Mouse (Mus musculus) hindbrain, embryonic 11.5 days (tissue): Measurements from ENCODE around the gene Prkg2. TPM values are rescaled to one million over a fixed set of nuclear protein-coding genes. Genes with fewer than 3 reads are reported as not detected.

ENCODE experiments used
- ATAC-seq: fragments of 200-750 bp; cut with Nextera tagmentation; 2 replicates; pipeline ENCODE4 v1.8.0; 2017; ENCODE audit warnings: mild to moderate bottlenecking, moderate TSS enrichment, moderate library complexity; ENCODE audit not compliant: low FRiP score
- DNase-seq: peaks from one replicate; pipeline ENCODE4 v3.0.0-alpha.2; 2015; ENCODE audit warnings: low spot score
- H3K27ac ChIP-seq: fragments of 300-500 bp; sonication (generic); 2 replicates; pipeline ENCODE4 v1.5.1; 2014; ENCODE audit warnings: mild to moderate bottlenecking, low read depth, low read length
- H3K27me3 ChIP-seq: fragments of 300-500 bp; sonication (generic); 2 replicates; pipeline ENCODE4 v1.6.1; 2014; ENCODE audit warnings: mild to moderate bottlenecking, low read length, moderate library complexity, mixed read lengths; ENCODE audit not compliant: control insufficient read depth, insufficient read depth
- H3K36me3 ChIP-seq: fragments of 300-500 bp; sonication (generic); 2 replicates; pipeline ENCODE4 v1.6.1; 2014; ENCODE audit warnings: mild to moderate bottlenecking, low read length, moderate library complexity, mixed read lengths; ENCODE audit not compliant: control insufficient read depth, insufficient read depth
- H3K4me1 ChIP-seq: fragments of 300-500 bp; sonication (generic); replicated peaks from 2 replicates; pipeline ENCODE4 v1.6.1; 2014; ENCODE audit warnings: low read length, mixed read lengths; ENCODE audit not compliant: control insufficient read depth, insufficient read depth
- H3K4me2 ChIP-seq: fragments of 300-500 bp; sonication (generic); replicated peaks from 2 replicates; pipeline ENCODE4 v1.6.1; 2014; ENCODE audit warnings: mild to moderate bottlenecking, low read depth, low read length
- H3K4me3 ChIP-seq: fragments of 300-500 bp; sonication (generic); 2 replicates; pipeline ENCODE4 v1.5.1; 2014; ENCODE audit warnings: low read depth, low read length
- H3K9ac ChIP-seq: fragments of 300-500 bp; sonication (generic); 2 replicates; pipeline ENCODE4 v1.6.1; 2014; ENCODE audit warnings: low read depth, low read length
- H3K9me3 ChIP-seq: fragments of 300-500 bp; sonication (generic); 2 replicates; pipeline ENCODE4 v1.6.1; 2016; ENCODE audit warnings: low read length; ENCODE audit not compliant: control insufficient read depth
- WGBS: fragments of 180-500 bp; shearing (Covaris S2); extraction: QIAGEN DNeasy Blood & Tissue Kit; methylation state at CpG from one replicate; pipeline ENCODE4 v1.1.7; 2014; 5-methylcytosine and 5-hydroxymethylcytosine counted together
- polyA plus RNA-seq: library from polyadenylated mRNA; unstranded; fragments of >200 nt; fragmentation: Nextera tagmentation; extraction: Ambion mirVana; gene quantifications from 2 replicates; pipeline ENCODE4 v1.2.1, GENCODE M21; 2014

The Prkg2 gene
- polyA plus RNA-seq, 1 experiment from 2014 or later: 1.5 TPM

DNA sequence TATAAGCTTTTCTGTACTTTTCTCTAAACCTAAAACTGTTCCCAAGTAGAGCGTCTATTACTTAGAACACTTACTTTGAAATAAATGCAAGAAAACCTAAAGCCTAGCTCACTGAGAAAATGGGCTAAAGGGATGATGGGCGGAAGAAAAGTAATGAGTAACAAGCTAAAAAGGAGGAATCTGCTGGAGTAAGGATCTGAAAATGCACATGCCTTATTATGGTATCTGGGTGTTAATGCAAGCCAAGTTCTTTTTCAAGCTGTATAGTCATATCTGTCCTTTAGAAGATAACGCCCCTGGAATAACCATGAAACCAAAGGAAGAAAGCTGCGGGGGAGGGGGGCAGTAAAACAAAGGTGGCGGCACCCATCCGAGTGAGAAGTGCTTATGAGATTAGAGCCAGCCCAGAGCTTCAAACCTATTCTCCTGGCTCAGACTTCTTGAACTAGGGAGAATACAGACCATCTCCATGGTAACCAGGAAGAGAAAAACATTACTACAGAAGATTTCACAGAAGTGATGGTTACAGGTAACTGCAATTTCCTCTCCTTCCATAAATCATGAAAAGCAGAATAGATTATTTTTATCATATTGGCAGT, 5.5 kb downstream of the Prkg2 start:
- Histone ChIP-seq H3K4me1 (peaks cover 3% of the 10 kb centered on the region), H3K9me3 (no peaks in the 10 kb centered on the region), H3K9ac (no peak overlapping the region), H3K27ac (no peak overlapping the region), H3K4me3 (no peak overlapping the region), H3K27me3 (peaks cover 7% of the 10 kb centered on the region), H3K4me2 (no peak overlapping the region), H3K36me3 (no peaks in the 10 kb centered on the region)
- DNase-seq (no peak), ATAC-seq (no peak)
- WGBS: 73% methylated on average over 6 of the region's 6 CpGs

DNA sequence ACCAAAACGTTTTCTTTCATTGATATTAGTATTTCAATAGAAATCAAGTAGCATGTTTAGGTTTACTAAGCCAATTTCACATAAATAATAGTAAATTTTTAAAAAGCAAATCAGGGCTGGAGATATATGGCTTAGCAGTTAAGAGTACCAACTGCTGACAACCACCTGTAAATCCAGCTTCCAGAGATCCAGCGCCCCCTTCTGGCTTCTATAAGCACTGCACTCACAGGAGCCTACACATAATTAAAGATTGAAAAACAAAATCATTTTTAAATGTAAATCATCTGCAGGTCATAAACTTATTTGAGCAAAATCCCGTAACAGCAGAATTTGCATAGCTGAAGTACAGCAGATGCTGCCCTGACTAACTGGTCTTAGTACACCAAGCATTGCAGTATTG, 10.8 kb downstream of the Prkg2 start:
- no peak overlapping the region for H3K4me3 ChIP-seq
- no peaks in the 10 kb centered on the region for H3K36me3 ChIP-seq
- no peaks in the 10 kb centered on the region for H3K27me3 ChIP-seq
- no peak overlapping the region for H3K27ac ChIP-seq
- H3K4me1 ChIP-seq: no peaks in the 10 kb centered on the region
- no peak overlapping the region for H3K4me2 ChIP-seq
- no peaks in the 10 kb centered on the region for H3K9me3 ChIP-seq
- WGBS: 71% methylated on average over 3 of the region's 3 CpGs
- DNase-seq (no peak), ATAC-seq (no peak)
- H3K9ac ChIP-seq: no peak overlapping the region

DNA sequence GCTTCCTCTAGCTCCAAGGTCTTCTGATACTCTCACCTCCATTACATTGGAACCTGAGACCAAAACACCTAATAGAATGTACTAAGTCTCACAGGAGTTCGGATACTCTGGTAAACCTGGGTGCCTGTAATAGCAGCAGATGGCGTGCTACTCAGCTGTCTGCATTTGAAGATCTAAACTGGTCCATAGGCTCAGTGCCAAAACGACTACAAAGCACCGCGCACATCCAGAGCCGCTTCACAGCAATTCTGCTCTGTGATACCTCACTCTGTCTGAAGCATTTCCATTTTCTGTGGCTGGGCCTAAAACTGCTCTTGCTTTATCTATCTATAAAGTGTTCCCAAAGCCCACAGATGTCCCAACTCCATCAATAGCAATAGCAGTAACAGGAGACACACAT, 17.4 kb downstream of the Prkg2 start:
- H3K4me2 ChIP-seq: no peak overlapping the region
- ATAC-seq (no peak), DNase-seq (no peak)
- WGBS: 90% methylated on average over 6 of the region's 6 CpGs
- no peak overlapping the region for H3K27ac ChIP-seq
- H3K36me3 ChIP-seq: no peaks in the 10 kb centered on the region
- H3K9me3 ChIP-seq: no peaks in the 10 kb centered on the region
- H3K27me3 ChIP-seq: no peaks in the 10 kb centered on the region
- no peak overlapping the region for H3K9ac ChIP-seq
- H3K4me3 ChIP-seq: no peak overlapping the region
- no peaks in the 10 kb centered on the region for H3K4me1 ChIP-seq

DNA sequence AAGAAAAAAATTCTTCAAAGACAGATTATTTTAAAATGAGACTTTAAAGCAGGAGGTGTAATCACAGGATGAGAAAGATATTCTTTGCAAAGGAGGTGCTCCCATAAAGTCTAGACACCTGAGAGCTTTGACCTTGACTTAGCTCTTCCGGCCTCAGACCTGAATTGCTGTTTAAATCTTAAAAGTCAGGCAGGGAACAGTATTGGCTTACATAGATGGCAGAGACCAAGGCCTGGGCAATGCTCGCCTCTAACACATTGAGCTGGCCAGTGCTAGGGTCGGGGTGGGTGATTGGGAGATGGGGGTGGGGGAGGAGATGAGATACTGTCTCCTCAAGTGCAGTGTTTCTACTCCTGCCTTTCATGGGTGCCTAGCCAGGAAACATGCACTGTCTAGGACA, 22.0 kb downstream of the Prkg2 start:
- DNase-seq (no peak), ATAC-seq (no peak)
- WGBS: 88% methylated on average over 3 of the region's 3 CpGs
- Histone ChIP-seq H3K4me1 (no peaks in the 10 kb centered on the region), H3K4me2 (no peak overlapping the region), H3K27me3 (no peaks in the 10 kb centered on the region), H3K4me3 (no peak overlapping the region), H3K9me3 (no peaks in the 10 kb centered on the region), H3K9ac (no peak overlapping the region), H3K36me3 (no peaks in the 10 kb centered on the region), H3K27ac (no peak overlapping the region)

DNA sequence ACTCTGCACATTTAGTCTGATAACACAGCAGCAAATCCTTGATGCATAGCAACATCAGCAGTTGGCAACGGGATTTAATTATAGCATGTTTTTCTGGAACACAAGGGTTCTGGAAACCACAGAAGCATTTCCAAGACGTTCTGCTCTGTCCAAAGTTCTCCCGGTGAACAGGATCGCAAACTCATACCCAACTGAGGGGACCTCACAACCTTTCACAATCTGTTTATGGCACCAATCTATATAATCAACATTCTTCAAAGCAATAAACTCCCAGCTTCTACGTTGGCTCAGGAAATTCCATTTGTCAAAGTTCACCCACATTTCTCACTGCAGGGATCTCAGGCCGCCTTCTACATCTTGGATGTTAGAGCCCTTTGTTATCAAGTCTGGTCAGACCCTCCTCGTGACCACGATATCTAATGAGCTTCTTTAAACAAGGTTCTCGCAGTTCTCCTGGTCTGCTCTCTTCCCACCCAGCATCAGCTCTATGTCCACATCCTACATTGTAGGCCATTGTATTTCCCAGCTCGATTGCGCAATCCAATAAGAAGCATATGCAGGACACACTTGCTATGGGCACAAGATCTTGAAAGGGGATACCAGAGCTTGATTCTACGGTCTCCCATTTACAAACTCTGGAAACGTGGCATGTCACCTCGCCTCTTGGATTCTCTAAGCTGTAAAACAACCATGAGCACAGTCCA, 26.6 kb downstream of the Prkg2 start:
- Histone ChIP-seq H3K4me3 (no peak overlapping the region), H3K4me2 (no peak overlapping the region), H3K27ac (no peak overlapping the region), H3K9me3 (no peaks in the 10 kb centered on the region), H3K4me1 (no peaks in the 10 kb centered on the region), H3K9ac (no peak overlapping the region), H3K36me3 (no peaks in the 10 kb centered on the region), H3K27me3 (no peaks in the 10 kb centered on the region)
- 89% methylated on average over 14 of the region's 14 CpGs for WGBS
- ATAC-seq: no peak
- no peak for DNase-seq

DNA sequence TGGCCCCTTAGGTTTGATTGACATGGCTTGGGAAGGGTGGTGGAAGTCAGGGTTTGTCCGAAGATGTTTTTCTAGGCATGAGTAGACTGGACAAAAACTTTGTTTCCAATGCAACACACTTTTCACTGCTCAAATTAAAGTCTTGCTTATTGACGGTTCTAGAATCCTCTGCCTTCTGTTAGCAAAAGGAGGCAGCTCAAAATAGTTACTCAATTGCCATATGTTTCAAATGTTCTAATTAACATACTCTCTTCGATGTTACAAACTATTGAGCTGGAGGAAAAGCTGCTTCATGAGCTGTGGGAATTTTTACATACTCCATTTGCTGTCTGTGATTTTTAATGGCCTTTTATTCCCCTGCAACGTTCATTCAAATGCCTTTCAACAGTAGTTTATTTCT, 39.0 kb downstream of the Prkg2 start:
- 88% methylated on average over 4 of the region's 4 CpGs for WGBS

DNA sequence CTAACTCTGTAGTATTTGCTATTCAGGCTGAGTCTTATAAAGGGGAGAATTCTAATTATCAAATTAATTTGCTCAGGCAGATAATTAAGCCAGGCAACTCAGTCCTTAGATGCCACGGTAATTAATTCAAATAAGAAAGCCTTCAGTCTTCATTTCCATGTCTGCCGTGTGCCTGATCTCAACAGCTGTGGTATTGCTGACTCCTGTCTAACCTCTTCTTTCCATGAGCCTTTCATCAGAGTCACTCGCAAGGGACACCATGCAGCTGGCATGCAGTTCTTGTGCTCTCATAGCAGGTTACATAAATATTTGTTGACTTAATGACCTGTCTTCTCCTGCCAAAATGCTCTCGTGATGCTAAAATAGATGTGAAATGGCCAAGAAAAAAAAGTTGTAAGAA, 41.4 kb downstream of the Prkg2 start:
- Histone ChIP-seq H3K4me1 (no peaks in the 10 kb centered on the region), H3K4me3 (no peak overlapping the region), H3K4me2 (no peak overlapping the region), H3K9ac (no peak overlapping the region), H3K9me3 (no peaks in the 10 kb centered on the region), H3K27ac (no peak overlapping the region), H3K36me3 (no peaks in the 10 kb centered on the region), H3K27me3 (no peaks in the 10 kb centered on the region)
- DNase-seq: no peak
- WGBS: 57% methylated on average over 4 of the region's 4 CpGs
- no peak for ATAC-seq

More for the DNA sequence above, 39.0 kb downstream of the Prkg2 start:
- ATAC-seq: no peak
- Histone ChIP-seq H3K9ac (no peak overlapping the region), H3K27ac (no peak overlapping the region), H3K9me3 (no peaks in the 10 kb centered on the region), H3K4me2 (no peak overlapping the region), H3K36me3 (no peaks in the 10 kb centered on the region), H3K4me1 (no peaks in the 10 kb centered on the region), H3K27me3 (no peaks in the 10 kb centered on the region), H3K4me3 (no peak overlapping the region)
- no peak for DNase-seq

DNA sequence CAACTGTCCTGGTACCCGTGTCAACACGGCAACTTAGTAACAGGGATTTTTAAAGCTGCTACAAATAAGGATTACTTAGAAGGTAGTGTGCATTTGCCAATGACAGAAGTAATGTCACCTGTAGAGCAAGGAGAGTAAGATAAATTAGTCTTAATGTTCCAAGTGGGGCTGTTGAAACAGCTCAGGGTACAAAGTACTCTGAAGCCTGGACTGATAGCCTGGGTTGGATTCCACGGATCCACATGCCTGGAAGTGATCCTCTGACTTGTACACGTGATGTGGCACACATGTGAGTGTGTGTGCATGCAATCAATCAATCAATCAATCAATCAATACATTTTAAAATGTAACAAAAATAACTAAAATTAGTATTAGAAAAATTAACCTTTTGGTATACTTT, 45.6 kb downstream of the Prkg2 start:
- DNase-seq: no peak
- H3K4me1 ChIP-seq: no peaks in the 10 kb centered on the region
- 87% methylated on average over 4 of the region's 4 CpGs for WGBS
- no peak overlapping the region for H3K4me2 ChIP-seq
- no peak overlapping the region for H3K27ac ChIP-seq
- H3K9me3 ChIP-seq: no peaks in the 10 kb centered on the region
- no peak overlapping the region for H3K9ac ChIP-seq
- no peak overlapping the region for H3K4me3 ChIP-seq
- ATAC-seq: no peak
- no peaks in the 10 kb centered on the region for H3K27me3 ChIP-seq
- H3K36me3 ChIP-seq: no peaks in the 10 kb centered on the region

DNA sequence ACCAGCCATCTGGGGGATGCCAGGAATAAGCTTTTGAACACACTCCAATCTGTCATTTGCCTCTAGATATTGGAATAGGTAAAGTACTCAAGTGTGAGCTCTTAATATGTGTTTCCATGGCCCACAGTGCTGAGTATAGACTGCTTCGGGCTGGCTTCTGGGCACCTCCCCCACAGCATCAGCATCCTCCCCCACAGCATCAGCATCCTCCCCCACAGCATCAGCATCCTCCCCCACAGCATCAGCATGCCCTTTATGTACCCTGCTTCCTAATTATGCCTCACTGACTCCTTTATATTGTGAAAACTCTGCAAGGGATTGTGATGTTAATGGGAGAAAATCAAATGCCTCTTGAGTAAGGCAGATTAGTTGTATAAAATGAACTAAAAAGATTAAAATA, 49.5 kb downstream of the Prkg2 start:
- Histone ChIP-seq H3K4me2 (no peak overlapping the region), H3K36me3 (no peaks in the 10 kb centered on the region), H3K9ac (no peak overlapping the region), H3K27me3 (no peaks in the 10 kb centered on the region), H3K27ac (no peak overlapping the region), H3K4me3 (no peak overlapping the region), H3K4me1 (no peaks in the 10 kb centered on the region), H3K9me3 (no peaks in the 10 kb centered on the region)
- DNase-seq (no peak), ATAC-seq (peak; percentile 78)
- 32% methylated on average over 1 of the region's 1 CpGs for WGBS
